Mouse (Mus musculus) E14TG2a.4 (cell line): ENCODE results near the gene Apoa1.

Experiments used
- CTCF ChIP-seq: conservative IDR thresholded peaks from 2 replicates; pipeline ENCODE4 v1.5.1; 2014; ENCODE audit warnings: low read length
- NANOG ChIP-seq: IDR thresholded peaks from 2 replicates; pipeline ENCODE4 v1.6.1; 2014; ENCODE audit warnings: borderline replicate concordance, low read length, mixed read lengths

DNA sequence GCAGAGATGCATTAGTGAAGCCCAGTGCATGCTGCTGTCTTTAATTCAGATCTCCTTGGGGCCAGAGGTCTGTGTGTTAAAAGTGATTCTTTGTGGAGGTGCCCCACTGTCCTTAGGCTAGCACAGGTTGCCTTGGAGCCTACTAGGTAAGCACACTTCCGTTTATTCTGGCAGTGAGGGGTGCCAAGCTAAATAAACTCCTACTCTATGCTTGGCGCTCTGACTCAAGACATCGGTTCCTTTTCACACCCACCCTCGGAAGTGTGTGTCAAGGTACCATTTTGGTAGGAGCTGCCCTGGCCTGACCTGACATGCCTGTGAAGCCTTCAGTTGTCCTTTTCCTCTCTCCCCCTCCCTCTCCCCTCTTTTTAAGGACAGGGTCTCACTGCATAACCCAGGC, 14.1 kb upstream of the Apoa1 start:
- no peak for TF ChIP-seq CTCF
- no peak for TF ChIP-seq NANOG
